Mouse (Mus musculus): Measurements from ENCODE around the gene Spred2.

DNA sequence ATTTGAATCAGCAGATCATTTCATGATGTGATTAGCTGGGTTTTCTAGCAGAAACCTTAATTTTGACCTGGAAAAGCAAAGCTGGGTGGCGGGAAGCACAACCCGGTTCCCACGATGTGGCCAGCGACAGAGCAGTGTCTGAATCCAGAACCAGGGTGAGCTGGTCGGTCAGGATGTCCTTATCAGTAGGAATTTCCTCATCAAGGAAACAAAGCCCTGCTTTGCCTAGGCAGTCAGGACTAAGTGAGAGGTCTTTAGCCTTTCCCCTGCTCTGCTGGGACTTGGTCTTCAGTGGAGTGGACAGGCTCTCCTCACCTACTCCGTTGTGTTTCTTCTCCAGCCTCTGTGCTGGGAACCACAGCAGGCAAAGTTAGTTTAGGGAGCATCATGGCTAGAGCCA, 83.5 kb downstream of the Spred2 start:
- TF ChIP-seq CTCF (IDR thresholded peaks at IDR 0.05; ENCODE audit: insufficient read depth, low read length) = no peak
- TF ChIP-seq POLR2A (IDR thresholded peaks at IDR 0.05; ENCODE audit: borderline replicate concordance, extremely low read depth, low read depth, low read length) = no peak
